Mouse (Mus musculus) heart, postnatal 0 days (tissue): Measurements from ENCODE around the gene Ssr2. TPM values are rescaled to one million over a fixed set of nuclear protein-coding genes. Genes with fewer than 3 reads are reported as not detected.
A peak's percentile ranks its signal among the peaks of the same experiment; 100 is the strongest.

Experiments used
- ATAC-seq: fragments of 200-750 bp; cut with Nextera tagmentation; 2 replicates; pipeline ENCODE4 v1.8.0; 2017; ENCODE audit warnings: low read depth, moderate number of reproducible peaks, moderate library complexity; ENCODE audit not compliant: insufficient read depth
- DNase-seq: peaks from one replicate; pipeline ENCODE4 v3.0.0-alpha.2; 2016; ENCODE audit warnings: low spot score
- H3K27ac ChIP-seq: fragments of 300-500 bp; sonication (generic); 2 replicates; pipeline ENCODE4 v1.5.1; 2014; ENCODE audit warnings: low read depth, mild to moderate bottlenecking
- H3K27me3 ChIP-seq: fragments of 300-500 bp; sonication (generic); 2 replicates; pipeline ENCODE4 v1.6.1; 2014; ENCODE audit warnings: low read length, mixed read lengths; ENCODE audit not compliant: control insufficient read depth, insufficient read depth
- H3K36me3 ChIP-seq: fragments of 300-500 bp; sonication (generic); replicated peaks from 2 replicates; pipeline ENCODE4 v1.6.1; 2014; ENCODE audit warnings: low read length, mixed read lengths; ENCODE audit not compliant: control insufficient read depth, insufficient read depth
- H3K4me1 ChIP-seq: fragments of 300-500 bp; sonication (generic); 2 replicates; pipeline ENCODE4 v1.6.1; 2014; ENCODE audit warnings: antibody characterized with exemption; ENCODE audit not compliant: control insufficient read depth, insufficient read depth
- H3K4me2 ChIP-seq: fragments of 300-500 bp; sonication (generic); 2 replicates; pipeline ENCODE4 v1.6.1; 2014; ENCODE audit warnings: low read depth, mild to moderate bottlenecking, low read length, moderate library complexity
- H3K4me3 ChIP-seq: fragments of 300-500 bp; sonication (generic); 2 replicates; pipeline ENCODE4 v1.5.1; 2014; ENCODE audit warnings: low read depth, low read length
- H3K9ac ChIP-seq: fragments of 300-500 bp; sonication (generic); replicated peaks from 2 replicates; pipeline ENCODE4 v1.6.1; 2014; ENCODE audit warnings: low read depth, low read length, mixed read lengths
- H3K9me3 ChIP-seq: fragments of 300-500 bp; sonication (generic); replicated peaks from 2 replicates; pipeline ENCODE4 v1.6.1; 2016; ENCODE audit warnings: low read length; ENCODE audit not compliant: control insufficient read depth
- CTCF ChIP-seq: IDR thresholded peaks from 2 replicates; pipeline ENCODE4 v1.5.1; 2016; ENCODE audit warnings: antibody characterized with exemption, control low read depth, low read depth
- EP300 ChIP-seq: IDR thresholded peaks from 2 replicates; pipeline ENCODE4 v1.6.1; 2016; ENCODE audit warnings: antibody characterized with exemption, low read depth
- WGBS: fragments of 180-500 bp; shearing (Covaris S2); extraction: QIAGEN DNeasy Blood & Tissue Kit; methylation state at CpG from one replicate; pipeline ENCODE4 v1.1.7; 2014; 5-methylcytosine and 5-hydroxymethylcytosine counted together
- polyA plus RNA-seq: library from polyadenylated mRNA; unstranded; fragments of >200 nt; fragmentation: Nextera tagmentation; extraction: Ambion mirVana; gene quantifications from 2 replicates; pipeline ENCODE4 v1.2.1, GENCODE M21; 2015
- total RNA-seq: library from RNA; depleted of rRNA; stranded (reverse); fragments of >200 nt; gene quantifications from 2 replicates; pipeline ENCODE4 v1.2.3, GENCODE M21; 2014; ENCODE audit warnings: low replicate concordance

Ssr2 gene
- total and polyA plus RNA-seq, 2 experiments from 2014 or later = 144 to 246 TPM

DNA sequence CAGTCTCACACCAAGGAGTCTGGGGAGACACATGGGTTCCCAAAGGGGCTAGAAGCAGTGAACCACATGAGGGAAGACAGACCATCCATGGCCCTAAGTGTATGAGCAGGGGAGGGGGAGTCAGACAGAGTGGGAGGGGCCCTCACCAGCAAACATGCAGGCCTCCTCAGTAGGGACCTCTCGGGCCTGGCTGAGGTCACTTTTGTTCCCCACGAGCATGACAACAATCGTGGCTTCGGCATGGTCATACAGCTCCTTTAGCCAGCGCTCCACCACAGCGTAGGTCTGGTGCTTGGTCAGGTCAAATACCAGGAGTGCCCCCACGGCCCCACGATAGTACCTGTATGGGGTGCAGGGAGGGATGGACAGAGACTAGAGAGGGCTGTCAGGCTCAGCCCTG lies 32.5 kb upstream of the Ssr2 start:
- TF ChIP-seq EP300 = no peak
- no peak for TF ChIP-seq CTCF
- ATAC-seq = no peak
- H3K4me3 ChIP-seq = no peak overlapping the region
- H3K4me1 ChIP-seq = peaks cover 11% of the 10 kb centered on the region; the same call in 1 of the 2 replicates
- H3K27ac ChIP-seq = no peak overlapping the region
- no peaks in the 10 kb centered on the region for H3K9me3 ChIP-seq
- H3K4me2 ChIP-seq = no peak overlapping the region
- H3K9ac ChIP-seq = no peak overlapping the region
- H3K27me3 ChIP-seq = no peaks in the 10 kb centered on the region
- 80% methylated on average over 8 of the region's 8 CpGs for whole genome bisulfite sequencing
- H3K36me3 ChIP-seq = no peaks in the 10 kb centered on the region
- no peak for DNase-seq

GRCm38 (mm10) chr3:88543651-88544410 lies 31.8 kb upstream of the Ssr2 start:
- no peaks in the 10 kb centered on the region for H3K9me3 ChIP-seq
- ATAC-seq (no peak), DNase-seq (no peak)
- H3K27me3 ChIP-seq = no peaks in the 10 kb centered on the region
- no peak overlapping the region for H3K27ac ChIP-seq
- no peak overlapping the region for H3K4me3 ChIP-seq
- H3K4me1 ChIP-seq = peaks cover 11% of the 10 kb centered on the region; the same call in 1 of the 2 replicates
- TF ChIP-seq EP300 (no peak), CTCF (no peak)
- no peak overlapping the region for H3K4me2 ChIP-seq
- H3K36me3 ChIP-seq = no peaks in the 10 kb centered on the region
- 59% methylated on average over 5 of the region's 5 CpGs for whole genome bisulfite sequencing
- H3K9ac ChIP-seq = no peak overlapping the region

DNA sequence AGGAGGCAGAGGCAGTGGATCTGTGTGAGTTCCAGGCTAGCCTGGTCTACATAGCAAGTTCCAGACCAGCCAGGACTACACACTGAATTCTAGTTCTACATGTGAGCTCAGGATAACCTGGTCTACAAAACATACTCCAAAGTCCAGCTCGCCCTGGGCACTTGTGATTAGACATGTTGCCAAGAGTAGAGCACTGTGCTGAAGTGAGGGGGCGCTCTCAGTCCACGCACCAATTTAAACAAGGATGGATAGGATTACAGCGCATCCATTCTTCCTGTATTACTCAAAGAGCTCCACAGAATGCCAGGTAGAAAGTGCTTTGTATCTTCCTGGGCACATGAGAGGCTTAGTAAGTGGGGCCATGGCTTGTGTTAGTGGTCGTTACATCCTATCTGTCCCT lies 31.2 kb upstream of the Ssr2 start:
- H3K27ac ChIP-seq = no peak overlapping the region
- H3K4me3 ChIP-seq = no peak overlapping the region
- no peak for ATAC-seq
- H3K4me2 ChIP-seq = no peak overlapping the region
- TF ChIP-seq EP300 (no peak), CTCF (peak; percentile 64)
- H3K36me3 ChIP-seq = no peaks in the 10 kb centered on the region
- WGBS = 33% methylated on average over 5 of the region's 5 CpGs
- H3K9me3 ChIP-seq = no peaks in the 10 kb centered on the region
- DNase-seq = no peak
- H3K27me3 ChIP-seq = no peaks in the 10 kb centered on the region
- no peak overlapping the region for H3K9ac ChIP-seq
- peaks cover 11% of the 10 kb centered on the region; the same call in 1 of the 2 replicates for H3K4me1 ChIP-seq

GRCm38 (mm10) chr3:88544955-88545591 lies 30.6 kb upstream of the Ssr2 start:
- 55% methylated on average over 20 of the region's 20 CpGs for WGBS
- Histone ChIP-seq H3K27me3 (no peaks in the 10 kb centered on the region), H3K27ac (no peak overlapping the region), H3K36me3 (no peaks in the 10 kb centered on the region), H3K9ac (no peak overlapping the region), H3K9me3 (no peaks in the 10 kb centered on the region), H3K4me1 (peaks cover 9% of the 10 kb centered on the region; the same call in 1 of the 2 replicates), H3K4me2 (no peak overlapping the region), H3K4me3 (no peak overlapping the region)
- no peak for DNase-seq
- no peak for ATAC-seq
- TF ChIP-seq CTCF = no peak
- no peak for TF ChIP-seq EP300

GRCm38 (mm10) chr3:88546674-88547418 lies 28.8 kb upstream of the Ssr2 start:
- no peaks in the 10 kb centered on the region for H3K36me3 ChIP-seq
- ATAC-seq = no peak
- WGBS = 59% methylated on average over 6 of the region's 6 CpGs

More at GRCm38 (mm10) chr3:88546674-88547418, 28.8 kb upstream of the Ssr2 start:
- peaks cover 6% of the 10 kb centered on the region for H3K4me1 ChIP-seq
- no peaks in the 10 kb centered on the region for H3K27me3 ChIP-seq
- no peaks in the 10 kb centered on the region for H3K9me3 ChIP-seq
- no peak for TF ChIP-seq CTCF
- TF ChIP-seq EP300 = no peak
- no peak overlapping the region for H3K4me3 ChIP-seq
- no peak overlapping the region for H3K9ac ChIP-seq
- no peak overlapping the region for H3K27ac ChIP-seq
- no peak overlapping the region for H3K4me2 ChIP-seq
- DNase-seq = no peak
